ENCODE assay signal across 8 mouse cellular contexts in genomic region chr15:98692171-98692715, GRCm38 (mm10). TPM values are rescaled to one million over a fixed set of nuclear protein-coding genes. Genes with fewer than 3 reads are reported as not detected.
A peak's percentile ranks its signal among the peaks of the same experiment; 100 is the strongest.
DNase-seq lines count a peak whose midpoint lies in the region; ATAC-seq lines count a peak whose summit lies in the region.
"Had no signal": no experiment of that assay in that cellular context is flagged by ENCODE, and none has a peak within 500 bp of the region (broad histone marks: within the 10 kb centered on the region; RNA-seq: fewer than 3 reads in every experiment).

No protein-coding gene starts in this region.

- no peaks in the 10 kb centered on the region for H3K9me3 ChIP-seq in lung, embryonic 16.5 days (ENCODE audit: control insufficient read depth, low read length)
- no peaks in the 10 kb centered on the region for H3K9me3 ChIP-seq in forebrain, embryonic 15.5 days

- H3K27me3 ChIP-seq in lung, embryonic 16.5 days (ENCODE audit: control insufficient read depth, insufficient read depth, low read depth, low read length), result no peaks in the 10 kb centered on the region
- no peaks in the 10 kb centered on the region for H3K27me3 ChIP-seq in forebrain, embryonic 15.5 days

- H3K4me1 ChIP-seq in lung, embryonic 16.5 days (replicated peaks; ENCODE audit: control insufficient read depth, insufficient read depth, low read length), result peaks cover 10% of the 10 kb centered on the region
- peaks cover 13% of the 10 kb centered on the region for H3K4me1 ChIP-seq in forebrain, embryonic 15.5 days

- peak; percentile 95 for DNase-seq in Muller cell, postnatal 12 days (ENCODE audit: inconsistent ontology term)
- peak; percentile 49 for DNase-seq in embryo, embryonic 11 days
- peak; percentile 65 to 74 for DNase-seq in heart, postnatal 10 days
- DNase-seq in right cerebral cortex, postnatal 4 days, result no peak
- DNase-seq in c-Kit-positive CD71-positive TER-119-positive erythroid progenitor cells, embryonic 14.5 days (ENCODE audit: low spot score), result no peak

- H3K36me3 ChIP-seq in lung, embryonic 16.5 days (ENCODE audit: control insufficient read depth, insufficient read depth, low read length), result no peaks in the 10 kb centered on the region
- H3K36me3 ChIP-seq in forebrain, embryonic 15.5 days, result no peaks in the 10 kb centered on the region

- H3K4me2 ChIP-seq in lung, embryonic 16.5 days (ENCODE audit: low read depth, low read length), result no peak overlapping the region
- no peak overlapping the region for H3K4me2 ChIP-seq in forebrain, embryonic 15.5 days (replicated peaks)

- WGBS in lung, embryonic 16.5 days, result 12% methylated on average over 11 of the region's 11 CpGs
- WGBS in forebrain, embryonic 15.5 days, result 62% methylated on average over 11 of the region's 11 CpGs

- no peak overlapping the region for H3K4me3 ChIP-seq in lung, embryonic 16.5 days (ENCODE audit: low read length)
- no peak overlapping the region for H3K4me3 ChIP-seq in forebrain, embryonic 15.5 days

- peak; percentile 74 for ATAC-seq in lung, embryonic 16.5 days (ENCODE audit: low read depth)
- ATAC-seq in forebrain, embryonic 15.5 days (replicated peaks), result no peak

- H3K9ac ChIP-seq in lung, embryonic 16.5 days (ENCODE audit: low read length), result no peak overlapping the region
- no peak overlapping the region for H3K9ac ChIP-seq in forebrain, embryonic 15.5 days (replicated peaks)

- H3K27ac ChIP-seq in lung, embryonic 16.5 days (ENCODE audit: low read length), result no peak overlapping the region
- no peak overlapping the region for H3K27ac ChIP-seq in forebrain, embryonic 15.5 days (replicated peaks)

- intact Hi-C loops in heart, postnatal 10 days (cut with DNase I), result no loop called here

RNA-seq across cellular contexts. Expression of gene Rnd1, which starts 15.0 kb away (rescaled TPM):
- total RNA-seq in heart, postnatal 10 days (2021), result 1 to 10 TPM in 1 of 2 experiments, under 1 TPM in 1; 0.84 to 1.9 TPM
- 0.68 and 0.92 TPM in 2 replicates for polyA plus RNA-seq in lung, embryonic 16.5 days (2015; fragmentation: Nextera tagmentation; extraction: Ambion mirVana)
- polyA plus RNA-seq in forebrain, embryonic 15.5 days (2015; fragmentation: Nextera tagmentation; extraction: Ambion mirVana), result 11.0 and 12.8 TPM in 2 replicates

RNA-seq across cellular contexts. Expression of gene Ccdc65, which starts 15.8 kb away (rescaled TPM):
- total RNA-seq in heart, postnatal 10 days (2021), result under 1 TPM; 0.12 to 0.41 TPM
- 4.9 and 5.3 TPM in 2 replicates for polyA plus RNA-seq in lung, embryonic 16.5 days (2015; fragmentation: Nextera tagmentation; extraction: Ambion mirVana)
- polyA plus RNA-seq in forebrain, embryonic 15.5 days (2015; fragmentation: Nextera tagmentation; extraction: Ambion mirVana), result 2.3 and 4.3 TPM in 2 replicates
- polyA plus RNA-seq: liver, embryonic 16.5 days had no signal

RNA-seq across cellular contexts. Expression of gene Ddx23, which starts 29.5 kb away (rescaled TPM):
- total RNA-seq in heart, postnatal 10 days (2021), result 10 to 100 TPM; 55.2 to 57.2 TPM
- polyA plus RNA-seq in lung, embryonic 16.5 days (2015; fragmentation: Nextera tagmentation; extraction: Ambion mirVana), result 21.6 and 24.0 TPM in 2 replicates
- 23.5 and 25.0 TPM in 2 replicates for polyA plus RNA-seq in forebrain, embryonic 15.5 days (2015; fragmentation: Nextera tagmentation; extraction: Ambion mirVana)

RNA-seq across cellular contexts. Expression of gene Fkbp11, which starts 35.8 kb away (rescaled TPM):
- 10 to 100 TPM in 1 of 2 experiments, 1 to 10 TPM in 1; 8.1 to 10.2 TPM for total RNA-seq in heart, postnatal 10 days (2021)
- polyA plus RNA-seq in lung, embryonic 16.5 days (2015; fragmentation: Nextera tagmentation; extraction: Ambion mirVana), result 32.5 and 33.5 TPM in 2 replicates
- 3.5 and 3.6 TPM in 2 replicates for polyA plus RNA-seq in forebrain, embryonic 15.5 days (2015; fragmentation: Nextera tagmentation; extraction: Ambion mirVana)

Comparison
In these comparisons a context has a peak if more than half of its experiments do, and no peak if none do; other contexts are left out.
1. DNase-seq: peak in Muller cell, postnatal 12 days (single experiment), embryo, embryonic 11 days (single experiment) and heart, postnatal 10 days (2 of 2); none in right cerebral cortex, postnatal 4 days (single experiment) and c-Kit-positive CD71-positive TER-119-positive erythroid progenitor cells, embryonic 14.5 days (single experiment).